Mouse (Mus musculus) heart, embryonic 16.5 days (tissue): ENCODE measurements around the gene Magi3. TPM values are rescaled to one million over a fixed set of nuclear protein-coding genes. Genes with fewer than 3 reads are reported as not detected.
A peak's percentile ranks its signal among the peaks of the same experiment; 100 is the strongest.

Experiments used
- ATAC-seq: fragments of 200-750 bp; cut with Nextera tagmentation; replicated peaks from 2 replicates; pipeline ENCODE4 v1.8.0; 2017; ENCODE audit warnings: moderate number of reproducible peaks; ENCODE audit not compliant: insufficient read depth, low FRiP score; ENCODE audit errors: extremely low read depth
- H3K27ac ChIP-seq: fragments of 300-500 bp; sonication (generic); 2 replicates; pipeline ENCODE4 v1.5.1; 2014; ENCODE audit warnings: mild to moderate bottlenecking, low read length, control low read depth, moderate library complexity
- H3K27me3 ChIP-seq: fragments of 300-500 bp; sonication (generic); 2 replicates; pipeline ENCODE4 v1.6.1; 2014; ENCODE audit warnings: low read length, mixed read lengths; ENCODE audit not compliant: control insufficient read depth, insufficient read depth
- H3K36me3 ChIP-seq: fragments of 300-500 bp; sonication (generic); 2 replicates; pipeline ENCODE4 v1.6.1; 2014; ENCODE audit not compliant: control insufficient read depth, insufficient read depth
- H3K4me1 ChIP-seq: fragments of 300-500 bp; sonication (generic); 2 replicates; pipeline ENCODE4 v1.6.1; 2014; ENCODE audit warnings: low read length, mixed read lengths; ENCODE audit not compliant: control insufficient read depth, insufficient read depth
- H3K4me2 ChIP-seq: fragments of 300-500 bp; sonication (generic); 2 replicates; pipeline ENCODE4 v1.6.1; 2014; ENCODE audit warnings: low read depth, mild to moderate bottlenecking, control low read depth, low read length
- H3K4me3 ChIP-seq: fragments of 300-500 bp; sonication (generic); 2 replicates; pipeline ENCODE4 v1.5.1; 2014; ENCODE audit warnings: mild to moderate bottlenecking, control low read depth, low read length
- H3K9ac ChIP-seq: fragments of 300-500 bp; sonication (generic); 2 replicates; pipeline ENCODE4 v1.6.1; 2014; ENCODE audit warnings: low read length, control low read depth
- H3K9me3 ChIP-seq: fragments of 300-500 bp; sonication (generic); replicated peaks from 2 replicates; pipeline ENCODE4 v1.6.1; 2016; ENCODE audit warnings: low read length; ENCODE audit not compliant: control insufficient read depth
- whole genome bisulfite sequencing: fragments of 180-500 bp; shearing (Covaris S2); extraction: QIAGEN DNeasy Blood & Tissue Kit; methylation state at CpG from one replicate; pipeline ENCODE4 v1.1.7; 2014; 5-methylcytosine and 5-hydroxymethylcytosine counted together
- polyA plus RNA-seq: library from polyadenylated mRNA; unstranded; fragments of >200 nt; fragmentation: Nextera tagmentation; extraction: Ambion mirVana; gene quantifications from 2 replicates; pipeline ENCODE4 v1.2.1, GENCODE M21; 2015

The Magi3 gene
- polyA plus RNA-seq, 1 experiment from 2014 or later, result 9.0 TPM

- ATAC-seq, result no peak
- Histone ChIP-seq H3K4me2 (no peak overlapping the region), H3K9me3 (0 out of 2 replicates have a peak, but pooled peaks cover 3% of the 10 kb centered on the region), H3K9ac (no peak overlapping the region), H3K4me3 (no peak overlapping the region), H3K4me1 (no peaks in the 10 kb centered on the region), H3K27ac (no peak overlapping the region), H3K27me3 (no peaks in the 10 kb centered on the region), H3K36me3 (no peaks in the 10 kb centered on the region)
- 76% methylated on average over 6 of the region's 6 CpGs for WGBS
These were observed 23.8 kb upstream of the Magi3 start for GRCm38 (mm10) chr3:104243972-104244371.

GRCm38 (mm10) chr3:104239785-104240184 is 19.6 kb upstream of the Magi3 start:
- H3K27ac ChIP-seq, result no peak overlapping the region
- no peak for ATAC-seq
- no peak overlapping the region for H3K9ac ChIP-seq
- H3K4me1 ChIP-seq, result no peaks in the 10 kb centered on the region
- H3K4me3 ChIP-seq, result no peak overlapping the region
- WGBS, result 76% methylated on average over 2 of the region's 2 CpGs
- 0 out of 2 replicates have a peak, but pooled peaks cover 3% of the 10 kb centered on the region for H3K9me3 ChIP-seq
- no peaks in the 10 kb centered on the region for H3K27me3 ChIP-seq
- no peaks in the 10 kb centered on the region for H3K36me3 ChIP-seq
- H3K4me2 ChIP-seq, result no peak overlapping the region

- Histone ChIP-seq H3K4me2 (no peak overlapping the region), H3K27ac (no peak overlapping the region), H3K36me3 (no peaks in the 10 kb centered on the region), H3K4me3 (no peak overlapping the region), H3K9ac (no peak overlapping the region), H3K27me3 (no peaks in the 10 kb centered on the region), H3K4me1 (peaks cover 2% of the 10 kb centered on the region), H3K9me3 (0 out of 2 replicates have a peak, but pooled peaks cover 3% of the 10 kb centered on the region)
- no peak for ATAC-seq
- WGBS, result 82% methylated on average over 2 of the region's 2 CpGs
These were observed 19.2 kb upstream of the Magi3 start for GRCm38 (mm10) chr3:104239376-104239775.

- ATAC-seq, result no peak
- WGBS, result 70% methylated on average over 10 of the region's 10 CpGs
These were observed 17.8 kb upstream of the Magi3 start for GRCm38 (mm10) chr3:104237846-104238440.

GRCm38 (mm10) chr3:104236029-104236428 is 15.9 kb upstream of the Magi3 start:
- no peak overlapping the region for H3K4me3 ChIP-seq
- no peaks in the 10 kb centered on the region for H3K9me3 ChIP-seq
- H3K27ac ChIP-seq, result no peak overlapping the region
- no peaks in the 10 kb centered on the region for H3K27me3 ChIP-seq
- H3K36me3 ChIP-seq, result no peaks in the 10 kb centered on the region
- peaks cover 12% of the 10 kb centered on the region for H3K4me1 ChIP-seq
- 81% methylated on average over 2 of the region's 2 CpGs for WGBS
- no peak for ATAC-seq
- H3K9ac ChIP-seq, result no peak overlapping the region
- H3K4me2 ChIP-seq, result no peak overlapping the region

More at GRCm38 (mm10) chr3:104237846-104238440, 17.8 kb upstream of the Magi3 start:
- Histone ChIP-seq H3K27me3 (no peaks in the 10 kb centered on the region), H3K36me3 (no peaks in the 10 kb centered on the region), H3K9me3 (no peaks in the 10 kb centered on the region), H3K4me1 (peaks cover 12% of the 10 kb centered on the region), H3K4me2 (no peak overlapping the region), H3K27ac (no peak overlapping the region), H3K4me3 (no peak overlapping the region), H3K9ac (no peak overlapping the region)

GRCm38 (mm10) chr3:104235099-104235498 is 14.9 kb upstream of the Magi3 start:
- Histone ChIP-seq H3K4me1 (peaks cover 12% of the 10 kb centered on the region), H3K27me3 (no peaks in the 10 kb centered on the region), H3K9ac (no peak overlapping the region), H3K4me3 (no peak overlapping the region), H3K9me3 (no peaks in the 10 kb centered on the region), H3K27ac (no peak overlapping the region), H3K4me2 (no peak overlapping the region), H3K36me3 (no peaks in the 10 kb centered on the region)
- no peak for ATAC-seq
- 85% methylated on average over 5 of the region's 5 CpGs for WGBS

GRCm38 (mm10) chr3:104233366-104234312 is 13.5 kb upstream of the Magi3 start:
- WGBS, result 40% methylated on average over 7 of the region's 7 CpGs
- Histone ChIP-seq H3K9ac (peak overlapping the region; percentile 25; the same call in 1 of the 2 replicates), H3K36me3 (no peaks in the 10 kb centered on the region), H3K27me3 (no peaks in the 10 kb centered on the region), H3K4me2 (no peak overlapping the region), H3K27ac (peak overlapping the region; percentile 86), H3K4me3 (no peak overlapping the region), H3K4me1 (peaks cover 12% of the 10 kb centered on the region), H3K9me3 (no peaks in the 10 kb centered on the region)
- ATAC-seq, result peak; percentile 73; the same call in 1 of the 2 replicates

GRCm38 (mm10) chr3:104227438-104228111 is 7.4 kb upstream of the Magi3 start:
- Histone ChIP-seq H3K36me3 (no peaks in the 10 kb centered on the region), H3K9me3 (no peaks in the 10 kb centered on the region), H3K27ac (no peak overlapping the region), H3K27me3 (no peaks in the 10 kb centered on the region), H3K9ac (peak overlapping the region; percentile 29), H3K4me3 (no peak overlapping the region), H3K4me2 (no peak overlapping the region), H3K4me1 (peaks cover 10% of the 10 kb centered on the region)
- 41% methylated on average over 5 of the region's 5 CpGs for WGBS
- no peak; the same call in 1 of the 2 replicates for ATAC-seq
